Mouse (Mus musculus) lung, embryonic 16.5 days (tissue): Measurements from ENCODE around the gene AI837181. TPM values are rescaled to one million over a fixed set of nuclear protein-coding genes. Genes with fewer than 3 reads are reported as not detected.
A peak's percentile ranks its signal among the peaks of the same experiment; 100 is the strongest.

Source experiments
- ATAC-seq: fragments of 200-750 bp; cut with Nextera tagmentation; 2 replicates; pipeline ENCODE4 v1.8.0; 2017; ENCODE audit warnings: low read depth, mild to moderate bottlenecking, moderate library complexity
- H3K27ac ChIP-seq: fragments of 300-500 bp; sonication (generic); 2 replicates; pipeline ENCODE4 v1.5.1; 2014; ENCODE audit warnings: mild to moderate bottlenecking, control low read depth, low read length
- H3K27me3 ChIP-seq: fragments of 300-500 bp; sonication (generic); 2 replicates; pipeline ENCODE4 v1.6.1; 2014; ENCODE audit warnings: low read depth, low read length, mixed read lengths; ENCODE audit not compliant: control insufficient read depth, insufficient read depth
- H3K36me3 ChIP-seq: fragments of 300-500 bp; sonication (generic); 2 replicates; pipeline ENCODE4 v1.6.1; 2014; ENCODE audit warnings: low read length; ENCODE audit not compliant: control insufficient read depth, insufficient read depth
- H3K4me1 ChIP-seq: fragments of 300-500 bp; sonication (generic); replicated peaks from 2 replicates; pipeline ENCODE4 v1.6.1; 2014; ENCODE audit warnings: low read length, mixed read lengths; ENCODE audit not compliant: control insufficient read depth, insufficient read depth
- H3K4me2 ChIP-seq: fragments of 300-500 bp; sonication (generic); 2 replicates; pipeline ENCODE4 v1.6.1; 2014; ENCODE audit warnings: low read depth, low read length, control low read depth
- H3K4me3 ChIP-seq: fragments of 300-500 bp; sonication (generic); 2 replicates; pipeline ENCODE4 v1.5.1; 2014; ENCODE audit warnings: mild to moderate bottlenecking, low read length, control low read depth
- H3K9ac ChIP-seq: fragments of 300-500 bp; sonication (generic); 2 replicates; pipeline ENCODE4 v1.6.1; 2014; ENCODE audit warnings: low read length, control low read depth
- H3K9me3 ChIP-seq: fragments of 300-500 bp; sonication (generic); 2 replicates; pipeline ENCODE4 v1.6.1; 2016; ENCODE audit warnings: low read length; ENCODE audit not compliant: control insufficient read depth
- WGBS: fragments of 180-500 bp; shearing (Covaris S2); extraction: QIAGEN DNeasy Blood & Tissue Kit; methylation state at CpG from one replicate; pipeline ENCODE4 v1.1.7; 2014; 5-methylcytosine and 5-hydroxymethylcytosine counted together
- polyA plus RNA-seq: library from polyadenylated mRNA; unstranded; fragments of >200 nt; fragmentation: Nextera tagmentation; extraction: Ambion mirVana; gene quantifications from 2 replicates; pipeline ENCODE4 v1.2.1, GENCODE M21; 2015

AI837181 gene
- polyA plus RNA-seq, 1 experiment from 2014 or later = 28.3 TPM

DNA sequence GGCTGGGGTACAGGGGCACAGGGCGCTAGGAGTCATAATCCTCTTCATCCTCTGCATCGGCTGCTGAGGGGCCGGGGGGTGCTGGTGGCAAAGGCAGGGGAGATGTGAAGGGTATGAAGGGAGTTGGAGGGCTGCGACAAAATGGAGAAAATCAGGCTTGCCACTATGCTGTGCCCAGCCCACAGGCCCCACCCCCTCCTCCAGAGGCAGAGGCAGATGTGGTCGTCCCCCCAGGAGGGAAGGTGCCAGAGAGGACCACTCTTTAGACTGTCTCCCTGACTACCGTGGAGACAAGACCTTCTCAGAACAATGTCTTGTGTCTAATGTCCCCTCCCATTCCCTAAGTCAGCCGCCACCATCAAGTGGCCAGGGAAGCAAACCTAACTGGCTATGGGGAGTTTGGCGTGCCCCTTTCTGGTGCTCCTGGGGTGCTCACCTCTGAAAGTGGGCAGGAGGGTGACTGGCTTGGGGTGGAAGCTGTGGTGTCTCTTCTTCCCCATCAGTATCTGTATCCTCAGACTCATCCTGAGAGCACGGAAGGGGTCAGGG lies 2.0 kb upstream of the AI837181 start:
- Histone ChIP-seq H3K27ac (no peak overlapping the region; the same call in 1 of the 2 replicates), H3K4me1 (peaks cover 21% of the 10 kb centered on the region), H3K9ac (peak overlapping the region; percentile 91), H3K27me3 (no peaks in the 10 kb centered on the region), H3K4me2 (peak overlapping the region; percentile 71), H3K36me3 (peaks cover 24% of the 10 kb centered on the region), H3K4me3 (peak overlapping the region; percentile 90), H3K9me3 (no peaks in the 10 kb centered on the region)
- WGBS = 75% methylated on average over 9 of the region's 9 CpGs
- ATAC-seq = no peak

- peak overlapping the region; percentile 91 for H3K9ac ChIP-seq
- H3K36me3 ChIP-seq = peaks cover 24% of the 10 kb centered on the region
- H3K4me2 ChIP-seq = peak overlapping the region; percentile 71
- ATAC-seq = no peak
- H3K4me1 ChIP-seq = peaks cover 21% of the 10 kb centered on the region
- peak overlapping the region; percentile 97 for H3K27ac ChIP-seq
- H3K27me3 ChIP-seq = no peaks in the 10 kb centered on the region
- WGBS = 41% methylated on average over 12 of the region's 12 CpGs
- H3K9me3 ChIP-seq = no peaks in the 10 kb centered on the region
- peak overlapping the region; percentile 90 for H3K4me3 ChIP-seq
These were observed 1.4 kb upstream of the AI837181 start for GRCm38 (mm10) chr19:5423561-5423960.

DNA sequence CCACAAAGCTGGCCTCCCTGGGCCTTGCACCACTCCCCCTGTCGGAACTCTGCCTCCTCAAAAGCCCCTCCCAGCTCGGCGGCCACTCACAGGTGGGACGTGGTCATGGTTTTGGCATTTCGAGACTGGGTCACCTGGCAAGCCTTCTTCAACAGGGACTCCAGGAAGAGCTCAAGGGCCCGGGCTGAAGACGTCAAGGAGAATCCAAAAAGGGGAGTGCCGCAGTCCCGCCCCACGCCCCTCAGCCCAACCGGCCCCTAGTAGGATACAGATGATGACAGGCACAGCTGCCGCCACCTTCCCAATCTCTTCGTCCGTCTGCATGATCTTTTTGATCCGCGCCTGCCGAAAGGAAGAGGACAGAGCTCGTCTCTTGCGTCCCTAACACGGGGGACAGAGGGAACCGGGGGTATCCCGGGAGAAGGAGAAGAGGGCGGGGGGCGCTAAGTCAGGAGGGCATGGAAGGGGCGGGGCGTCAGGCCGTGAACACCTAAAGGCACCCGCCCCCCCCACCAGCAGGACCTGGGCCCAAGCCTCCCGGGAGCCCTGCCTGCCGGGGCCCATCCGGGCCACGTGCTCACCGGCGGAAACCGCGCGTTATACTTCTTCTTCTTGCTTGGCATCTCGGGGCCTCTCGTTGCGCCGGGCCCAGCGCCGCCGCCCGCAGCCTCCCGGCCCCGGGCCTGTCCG lies 707 bp upstream of the AI837181 start:
- no peaks in the 10 kb centered on the region for H3K27me3 ChIP-seq
- peak; percentile 61 for ATAC-seq
- H3K9ac ChIP-seq = peak overlapping the region; percentile 91
- under 1% methylated on average over 46 of the region's 48 CpGs for WGBS
- peaks cover 21% of the 10 kb centered on the region for H3K4me1 ChIP-seq
- peaks cover 24% of the 10 kb centered on the region for H3K36me3 ChIP-seq
- peak overlapping the region; percentile 97 for H3K27ac ChIP-seq
- H3K4me2 ChIP-seq = peak overlapping the region; percentile 71
- peak overlapping the region; percentile 90 for H3K4me3 ChIP-seq
- no peaks in the 10 kb centered on the region for H3K9me3 ChIP-seq

- ATAC-seq = no peak
- Histone ChIP-seq H3K27me3 (no peaks in the 10 kb centered on the region), H3K4me1 (peaks cover 21% of the 10 kb centered on the region), H3K36me3 (peaks cover 18% of the 10 kb centered on the region), H3K27ac (peak overlapping the region; percentile 89), H3K9ac (peak overlapping the region; percentile 98), H3K4me3 (peak overlapping the region; percentile 90), H3K9me3 (no peaks in the 10 kb centered on the region), H3K4me2 (peak overlapping the region; percentile 59)
- 80% methylated on average over 18 of the region's 18 CpGs for WGBS
These were observed 1.1 kb downstream of the AI837181 start for GRCm38 (mm10) chr19:5425906-5426565.

- H3K4me2 ChIP-seq = no peak overlapping the region
These were observed 1.8 kb downstream of the AI837181 start for GRCm38 (mm10) chr19:5426640-5427290.

DNA sequence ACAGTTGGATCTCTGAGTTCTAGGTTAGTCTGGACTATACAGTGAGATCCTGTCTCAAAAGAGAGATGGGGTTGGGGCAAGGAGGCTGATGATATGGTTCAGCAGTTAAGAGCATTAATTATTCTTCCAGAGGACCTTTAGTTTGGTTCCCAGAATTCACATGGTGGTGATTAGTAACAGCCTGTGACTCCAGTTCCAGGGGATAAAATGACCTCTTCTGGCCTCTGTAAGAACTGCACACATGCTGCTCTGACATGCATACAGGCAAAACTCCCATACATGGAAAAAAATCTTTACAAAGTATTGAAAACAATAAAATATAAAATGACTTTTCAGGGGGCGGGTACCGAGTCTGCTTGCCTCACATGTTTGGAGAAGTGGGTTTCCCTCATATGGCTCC lies 3.1 kb downstream of the AI837181 start:
- Histone ChIP-seq H3K9ac (no peak overlapping the region), H3K9me3 (no peaks in the 10 kb centered on the region), H3K4me3 (no peak overlapping the region), H3K36me3 (peaks cover 9% of the 10 kb centered on the region), H3K4me2 (no peak overlapping the region), H3K27ac (no peak overlapping the region), H3K27me3 (no peaks in the 10 kb centered on the region), H3K4me1 (peaks cover 24% of the 10 kb centered on the region)
- no peak for ATAC-seq
- 78% methylated on average over 2 of the region's 2 CpGs for WGBS

More at GRCm38 (mm10) chr19:5426640-5427290, 1.8 kb downstream of the AI837181 start:
- H3K9ac ChIP-seq = peak overlapping the region; percentile 3; the same call in 1 of the 2 replicates
- no peak for ATAC-seq
- WGBS = 83% methylated on average over 13 of the region's 13 CpGs
- no peaks in the 10 kb centered on the region for H3K27me3 ChIP-seq
- H3K9me3 ChIP-seq = no peaks in the 10 kb centered on the region
- no peak overlapping the region for H3K27ac ChIP-seq
- H3K4me3 ChIP-seq = no peak overlapping the region
- peaks cover 15% of the 10 kb centered on the region for H3K36me3 ChIP-seq
- peaks cover 21% of the 10 kb centered on the region for H3K4me1 ChIP-seq

DNA sequence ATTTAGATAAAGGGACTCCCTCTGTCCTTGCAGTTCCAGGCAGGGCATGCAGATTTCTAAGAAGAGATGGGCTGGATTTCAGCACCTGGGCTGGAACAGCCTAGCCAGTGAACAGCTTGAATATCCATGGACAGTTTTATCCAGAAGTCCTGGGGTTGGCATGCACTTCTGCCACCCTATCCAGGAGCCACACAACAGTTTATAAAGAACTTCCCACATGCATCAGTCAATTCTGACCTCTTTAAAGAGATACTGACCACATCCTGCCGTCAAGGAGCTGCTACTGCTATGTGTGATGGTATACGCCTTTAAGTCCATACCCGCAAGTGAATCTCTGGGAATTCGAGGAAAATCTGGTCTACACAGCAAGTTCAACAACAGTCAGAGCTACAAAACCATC lies 4.3 kb downstream of the AI837181 start:
- no peak overlapping the region for H3K9ac ChIP-seq
- H3K4me2 ChIP-seq = no peak overlapping the region
- no peak for ATAC-seq

GRCm38 (mm10) chr19:5429806-5430205 lies 4.9 kb downstream of the AI837181 start:
- Histone ChIP-seq H3K27me3 (no peaks in the 10 kb centered on the region), H3K4me2 (no peak overlapping the region), H3K27ac (no peak overlapping the region), H3K36me3 (peaks cover 9% of the 10 kb centered on the region), H3K4me1 (peaks cover 29% of the 10 kb centered on the region), H3K9ac (no peak overlapping the region), H3K4me3 (no peak overlapping the region), H3K9me3 (no peaks in the 10 kb centered on the region)
- no peak for ATAC-seq
- 60% methylated on average over 8 of the region's 8 CpGs for WGBS

More for the DNA sequence above, 4.3 kb downstream of the AI837181 start:
- Histone ChIP-seq H3K9me3 (no peaks in the 10 kb centered on the region), H3K4me3 (no peak overlapping the region), H3K27ac (no peak overlapping the region), H3K36me3 (peaks cover 9% of the 10 kb centered on the region), H3K27me3 (no peaks in the 10 kb centered on the region), H3K4me1 (peaks cover 27% of the 10 kb centered on the region)
- 75% methylated on average over 4 of the region's 4 CpGs for WGBS

- no peak overlapping the region for H3K27ac ChIP-seq
- no peak overlapping the region for H3K4me3 ChIP-seq
- H3K36me3 ChIP-seq = peaks cover 9% of the 10 kb centered on the region
- H3K4me2 ChIP-seq = no peak overlapping the region
- no peak for ATAC-seq
- no peaks in the 10 kb centered on the region for H3K9me3 ChIP-seq
- H3K27me3 ChIP-seq = no peaks in the 10 kb centered on the region
- no peak overlapping the region for H3K9ac ChIP-seq
- WGBS = 79% methylated on average over 1 of the region's 1 CpGs
- peaks cover 29% of the 10 kb centered on the region for H3K4me1 ChIP-seq
These were observed 5.5 kb downstream of the AI837181 start for GRCm38 (mm10) chr19:5430408-5430807.
